Mouse (Mus musculus) heart, embryonic 10.5 days (tissue): ENCODE measurements at regions not wholly inside any gene's neighbourhood (a gene's known extent, or its start where the extent isn't known, plus 50 kb on each side); places are given as distances from the start of the nearest gene placed in this dataset.

Source experiments
- DNase-seq: peaks from one replicate; pipeline ENCODE4 v3.0.0-alpha.2; 2017; ENCODE audit warnings: low spot score
- H3K27ac ChIP-seq: fragments of 300-500 bp; sonication (generic); 2 replicates; pipeline ENCODE4 v1.5.1; 2016; ENCODE audit warnings: mild to moderate bottlenecking
- H3K27me3 ChIP-seq: fragments of 300-500 bp; sonication (generic); 2 replicates; pipeline ENCODE4 v1.6.1; 2016; ENCODE audit warnings: mild to moderate bottlenecking; ENCODE audit not compliant: poor library complexity, insufficient read depth, severe bottlenecking
- H3K36me3 ChIP-seq: fragments of 300-500 bp; sonication (generic); 2 replicates; pipeline ENCODE4 v1.6.1; 2016; ENCODE audit warnings: mild to moderate bottlenecking, moderate library complexity
- H3K4me1 ChIP-seq: fragments of 300-500 bp; sonication (generic); 2 replicates; pipeline ENCODE4 v1.6.1; 2016; ENCODE audit warnings: mild to moderate bottlenecking
- H3K4me3 ChIP-seq: fragments of 300-500 bp; sonication (generic); 2 replicates; pipeline ENCODE4 v1.5.1; 2016; ENCODE audit warnings: mild to moderate bottlenecking, moderate library complexity
- H3K9me3 ChIP-seq: fragments of 300-500 bp; sonication (generic); 2 replicates; pipeline ENCODE4 v1.6.1; 2016; ENCODE audit warnings: mild to moderate bottlenecking, moderate library complexity
- WGBS: fragments of 180-500 bp; shearing (Covaris S2); methylation state at CpG from one replicate; pipeline ENCODE4 v1.1.7; 2016; 5-methylcytosine and 5-hydroxymethylcytosine counted together

GRCm38 (mm10) chr2:144192428-144192827 lies 78.0 kb upstream of the Mgme1 start:
- 44% methylated on average over 8 of the region's 8 CpGs for WGBS
- H3K27ac ChIP-seq: peak overlapping the region; percentile 43; the same call in 1 of the 2 replicates
- peaks cover 30% of the 10 kb centered on the region for H3K4me1 ChIP-seq
- peaks cover 6% of the 10 kb centered on the region; the same call in 1 of the 2 replicates for H3K27me3 ChIP-seq
- H3K4me3 ChIP-seq: no peak overlapping the region
- no peaks in the 10 kb centered on the region for H3K9me3 ChIP-seq
- no peak for DNase-seq
- H3K36me3 ChIP-seq: no peaks in the 10 kb centered on the region

- peaks cover 6% of the 10 kb centered on the region; the same call in 1 of the 2 replicates for H3K27me3 ChIP-seq
- DNase-seq: no peak
- no peaks in the 10 kb centered on the region for H3K36me3 ChIP-seq
- 53% methylated on average over 14 of the region's 14 CpGs for WGBS
- no peak overlapping the region for H3K4me3 ChIP-seq
- H3K27ac ChIP-seq: no peak overlapping the region
- peaks cover 24% of the 10 kb centered on the region for H3K4me1 ChIP-seq
- H3K9me3 ChIP-seq: no peaks in the 10 kb centered on the region
These were observed 74.6 kb upstream of the Mgme1 start for GRCm38 (mm10) chr2:144195851-144196250.

GRCm38 (mm10) chr2:144197139-144197538 lies 73.3 kb upstream of the Mgme1 start:
- Histone ChIP-seq H3K27me3 (peaks cover 6% of the 10 kb centered on the region; the same call in 1 of the 2 replicates), H3K4me3 (no peak overlapping the region), H3K9me3 (no peaks in the 10 kb centered on the region), H3K27ac (no peak overlapping the region), H3K4me1 (peaks cover 17% of the 10 kb centered on the region), H3K36me3 (no peaks in the 10 kb centered on the region)
- 77% methylated on average over 2 of the region's 2 CpGs for WGBS
- no peak for DNase-seq

- Histone ChIP-seq H3K4me3 (peak overlapping the region; percentile 27; the same call in 1 of the 2 replicates), H3K9me3 (no peaks in the 10 kb centered on the region), H3K27ac (peak overlapping the region; percentile 70), H3K4me1 (peaks cover 20% of the 10 kb centered on the region), H3K36me3 (no peaks in the 10 kb centered on the region), H3K27me3 (peaks cover 6% of the 10 kb centered on the region; the same call in 1 of the 2 replicates)
- WGBS: 23% methylated on average over 13 of the region's 13 CpGs
- DNase-seq: peak; percentile 78
These were observed 72.0 kb upstream of the Mgme1 start for GRCm38 (mm10) chr2:144198326-144199051.
